Mouse (Mus musculus): Measurements from ENCODE around the gene Ldlrad1. TPM values are rescaled to one million over a fixed set of nuclear protein-coding genes. Genes with fewer than 3 reads are reported as not detected.

The Ldlrad1 gene
- polyA plus RNA-seq, 1 experiment from 2014 or later = not detected

DNA sequence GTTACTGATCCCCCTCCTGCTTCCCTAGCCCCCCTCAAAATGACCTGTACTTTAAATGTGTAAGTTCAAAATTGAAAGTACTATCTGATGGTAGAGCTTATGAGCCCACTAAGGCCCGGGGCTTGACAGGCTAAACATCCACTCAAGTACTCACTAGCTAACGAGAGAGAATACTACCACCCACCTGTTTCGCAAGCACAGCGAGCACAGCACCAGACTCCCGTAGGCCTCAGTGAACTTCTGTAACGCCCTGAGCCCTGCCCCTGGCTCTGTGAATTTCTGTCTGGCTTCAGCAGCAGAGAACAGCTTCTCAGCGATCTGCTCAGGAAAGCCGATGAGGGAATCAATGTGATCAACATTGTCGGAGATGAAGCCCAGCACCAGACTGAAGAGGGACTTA, 38.1 kb downstream of the Ldlrad1 start:
- ATAC-seq = no peak
- Histone ChIP-seq H3K4me2 (replicated peaks) (no peak overlapping the region), H3K9ac (no peak overlapping the region), H3K27me3 (replicated peaks) (no peaks in the 10 kb centered on the region), H3K9me3 (no peaks in the 10 kb centered on the region), H3K4me1 (replicated peaks) (peaks cover 15% of the 10 kb centered on the region), H3K36me3 (no peaks in the 10 kb centered on the region), H3K4me3 (replicated peaks) (no peak overlapping the region), H3K27ac (no peak overlapping the region)
- 71% methylated on average over 9 of the region's 9 CpGs for WGBS

DNA sequence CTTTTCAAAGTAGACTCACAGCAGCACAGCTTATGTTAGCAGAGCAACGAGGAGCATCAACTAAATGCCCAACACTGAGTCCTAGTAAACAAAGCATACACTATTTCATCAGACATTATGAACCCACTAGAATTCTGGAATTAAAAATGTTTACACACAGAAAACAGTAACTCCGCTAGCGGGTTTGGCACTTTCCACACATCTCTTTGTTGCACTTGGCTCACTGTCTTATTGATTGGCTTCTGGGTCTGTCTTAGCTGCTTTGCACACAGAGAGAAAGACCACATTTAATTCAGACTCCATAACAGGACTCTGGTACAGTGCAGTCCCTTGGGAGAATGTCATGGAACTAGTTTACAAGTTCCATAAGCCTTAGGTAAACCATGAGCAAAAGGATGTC, 39.1 kb downstream of the Ldlrad1 start:
- Histone ChIP-seq H3K9ac (no peak overlapping the region), H3K27ac (no peak overlapping the region), H3K27me3 (replicated peaks) (no peaks in the 10 kb centered on the region), H3K9me3 (no peaks in the 10 kb centered on the region), H3K4me2 (replicated peaks) (no peak overlapping the region), H3K4me3 (replicated peaks) (no peak overlapping the region), H3K36me3 (no peaks in the 10 kb centered on the region), H3K4me1 (replicated peaks) (peaks cover 20% of the 10 kb centered on the region)
- ATAC-seq = no peak
- WGBS = 78% methylated on average over 3 of the region's 3 CpGs

DNA sequence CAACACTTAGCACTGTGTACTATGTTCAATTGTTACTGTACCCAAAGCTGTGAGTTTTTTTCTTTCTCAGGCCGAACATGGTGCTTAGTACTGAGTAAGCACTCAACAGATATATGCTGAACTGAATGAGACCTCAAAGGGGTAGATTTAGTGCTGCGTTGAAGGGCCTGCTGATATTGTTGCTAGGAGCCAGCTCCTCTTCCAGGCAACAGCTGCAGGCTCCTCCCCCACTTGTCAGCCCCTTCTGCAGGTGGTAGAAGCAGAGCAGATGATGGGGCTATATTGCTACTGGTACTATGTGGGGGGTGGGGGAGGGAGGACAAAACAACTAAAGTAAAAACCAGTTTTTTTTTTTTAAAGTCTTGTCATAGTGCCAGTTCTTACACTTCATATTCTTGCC, 40.5 kb downstream of the Ldlrad1 start:
- H3K9me3 ChIP-seq = no peaks in the 10 kb centered on the region
- H3K4me3 ChIP-seq (replicated peaks) = no peak overlapping the region
- H3K27me3 ChIP-seq (replicated peaks) = no peaks in the 10 kb centered on the region
- H3K27ac ChIP-seq = no peak overlapping the region
- WGBS = 39% methylated on average over 2 of the region's 2 CpGs
- no peak overlapping the region for H3K9ac ChIP-seq
- no peak overlapping the region for H3K4me2 ChIP-seq (replicated peaks)
- no peaks in the 10 kb centered on the region for H3K36me3 ChIP-seq
- no peak for ATAC-seq
- peaks cover 21% of the 10 kb centered on the region for H3K4me1 ChIP-seq (replicated peaks)

DNA sequence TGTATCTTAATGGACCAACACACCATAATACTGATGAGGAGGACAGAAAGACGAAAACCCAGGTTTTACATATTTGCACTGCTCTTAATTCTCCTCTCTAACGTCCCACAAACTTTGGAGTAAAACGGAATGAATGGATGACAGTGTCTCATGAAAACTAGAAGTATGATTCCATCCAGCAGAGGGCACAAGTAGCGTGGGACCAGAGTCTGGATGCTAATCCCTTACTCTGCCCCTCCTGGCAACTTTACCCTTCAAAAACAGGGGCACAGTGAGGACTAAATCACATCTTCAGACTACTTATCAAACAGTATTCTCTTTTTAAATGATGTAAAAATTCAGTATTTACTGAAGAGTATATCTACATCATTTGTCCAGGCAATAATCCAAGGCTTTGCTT, 41.5 kb downstream of the Ldlrad1 start:
- Histone ChIP-seq H3K4me3 (replicated peaks) (no peak overlapping the region), H3K27ac (no peak overlapping the region), H3K36me3 (no peaks in the 10 kb centered on the region), H3K9ac (no peak overlapping the region), H3K4me2 (replicated peaks) (no peak overlapping the region), H3K9me3 (no peaks in the 10 kb centered on the region), H3K27me3 (replicated peaks) (no peaks in the 10 kb centered on the region), H3K4me1 (replicated peaks) (peaks cover 20% of the 10 kb centered on the region)
- 24% methylated on average over 4 of the region's 4 CpGs for WGBS
- ATAC-seq = no peak

DNA sequence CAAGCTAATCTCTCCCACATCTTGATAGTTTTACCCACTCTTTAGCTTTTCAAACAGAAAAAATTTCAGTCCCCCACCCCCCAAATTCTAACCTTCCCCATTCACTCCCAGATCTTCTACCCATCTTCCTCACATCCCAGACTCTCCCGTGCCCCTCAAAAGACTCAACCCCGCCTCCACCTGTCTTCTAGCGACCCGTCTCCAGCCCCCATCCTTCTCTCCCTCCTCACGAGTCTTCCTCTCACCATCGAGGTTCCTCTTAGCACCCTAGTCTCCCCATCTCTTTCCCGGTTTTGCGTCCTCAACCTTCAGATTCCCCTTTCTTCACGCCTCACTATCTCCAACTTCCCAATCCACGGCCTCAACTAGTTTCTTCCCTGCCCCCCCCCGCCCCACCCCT, 43.5 kb downstream of the Ldlrad1 start:
- H3K4me3 ChIP-seq (replicated peaks) = peak overlapping the region; percentile 81
- H3K27ac ChIP-seq = no peak overlapping the region
- peak overlapping the region; percentile 79 for H3K4me2 ChIP-seq (replicated peaks)
- H3K36me3 ChIP-seq = no peaks in the 10 kb centered on the region
- WGBS = 0% methylated on average over 11 of the region's 11 CpGs
- no peak for ATAC-seq
- peaks cover 16% of the 10 kb centered on the region for H3K4me1 ChIP-seq (replicated peaks)
- no peaks in the 10 kb centered on the region for H3K27me3 ChIP-seq (replicated peaks)
- peak overlapping the region; percentile 79 for H3K9ac ChIP-seq
- no peaks in the 10 kb centered on the region for H3K9me3 ChIP-seq

DNA sequence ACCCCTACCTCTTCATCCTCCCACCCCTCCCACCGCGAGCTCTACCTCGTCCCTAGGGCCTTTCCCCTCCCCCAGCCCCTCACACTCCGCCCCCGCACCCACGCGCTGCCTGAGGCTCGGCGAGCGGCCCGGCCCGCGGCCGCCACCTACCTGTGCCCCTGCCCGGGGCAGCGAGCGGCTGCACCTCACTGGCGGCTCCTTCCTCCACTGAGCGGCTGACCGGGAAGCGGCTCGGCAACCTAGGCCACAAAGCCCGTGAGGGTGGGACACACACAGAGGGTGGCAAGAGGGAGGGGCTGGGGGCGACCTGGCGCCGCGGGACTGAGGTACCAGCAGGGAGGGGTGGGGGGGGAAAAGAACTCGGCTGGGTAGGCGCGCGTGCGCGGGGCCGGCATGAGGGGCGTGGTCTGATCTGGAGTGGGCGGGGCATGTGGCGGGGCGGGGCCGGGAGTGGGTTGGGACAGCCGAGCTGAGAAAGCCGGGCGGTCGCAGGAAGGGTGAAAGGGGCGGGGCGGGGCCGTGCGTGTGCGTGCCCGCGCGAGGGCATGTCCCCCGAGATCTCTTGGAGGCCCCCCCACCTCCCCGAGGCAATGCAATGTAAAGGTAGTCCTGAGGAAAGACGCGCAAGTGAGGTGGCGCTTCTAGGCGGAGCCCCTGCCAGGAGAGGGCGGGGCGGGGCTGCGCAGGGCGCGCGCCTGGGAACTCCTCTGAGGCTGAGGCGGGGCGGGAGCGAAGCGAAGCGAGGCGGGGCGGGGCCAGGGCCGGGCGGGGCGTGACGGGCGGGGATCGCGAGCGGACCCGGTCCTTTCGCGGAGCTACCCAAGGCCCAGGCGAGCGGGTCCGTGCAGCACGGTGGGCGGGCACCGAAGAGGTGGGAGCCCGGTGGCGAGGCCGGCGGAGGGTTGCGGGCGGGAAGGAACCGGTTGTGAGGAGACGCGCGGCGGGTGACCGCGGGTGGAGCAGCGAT, 44.4 kb downstream of the Ldlrad1 start, which contains the start of the genes Lrrc42 and Hspb11:
Lrrc42 (minus strand) TSS at position 408 of the 967 bp plus-strand sequence.
Hspb11 (plus strand) TSS at position 469 of the 967 bp plus-strand sequence.
- WGBS = under 1% methylated on average over 100 of the region's 101 CpGs
- ATAC-seq = peak; percentile 98
- Histone ChIP-seq H3K27ac (peak within 1 kb of the TSS; percentile 81), H3K9me3 (no peaks in the 10 kb centered on the region), H3K9ac (peak within 1 kb of the TSS; percentile 79), H3K36me3 (no peaks in the 10 kb centered on the region), H3K4me1 (replicated peaks) (peaks cover 16% of the 10 kb centered on the region), H3K27me3 (replicated peaks) (no peaks in the 10 kb centered on the region), H3K4me3 (replicated peaks) (peak within 1 kb of the TSS; percentile 81), H3K4me2 (replicated peaks) (peak within 1 kb of the TSS; percentile 79)

DNA sequence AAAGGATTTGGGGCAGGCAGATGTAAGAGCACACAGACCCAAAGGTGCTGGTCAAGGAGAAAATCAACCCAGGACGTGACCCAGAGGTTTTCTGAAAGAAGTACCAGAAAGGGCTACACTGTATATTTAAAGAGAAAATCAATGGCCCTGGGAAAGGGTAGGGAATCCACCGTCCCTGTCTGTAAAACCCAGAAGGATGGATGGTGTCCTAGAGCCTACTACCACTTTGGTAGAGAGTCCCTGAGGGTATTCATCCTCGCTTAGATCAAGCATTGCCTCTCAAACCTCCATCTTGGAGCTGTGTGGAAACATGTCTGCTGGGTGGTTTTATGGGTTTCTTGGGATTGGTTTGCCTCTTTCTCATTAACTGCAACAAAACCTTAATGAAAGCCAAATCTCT, 45.4 kb downstream of the Ldlrad1 start:
- Histone ChIP-seq H3K27me3 (replicated peaks) (no peaks in the 10 kb centered on the region), H3K27ac (peak overlapping the region; percentile 81; the same call in 1 of the 2 replicates)

DNA sequence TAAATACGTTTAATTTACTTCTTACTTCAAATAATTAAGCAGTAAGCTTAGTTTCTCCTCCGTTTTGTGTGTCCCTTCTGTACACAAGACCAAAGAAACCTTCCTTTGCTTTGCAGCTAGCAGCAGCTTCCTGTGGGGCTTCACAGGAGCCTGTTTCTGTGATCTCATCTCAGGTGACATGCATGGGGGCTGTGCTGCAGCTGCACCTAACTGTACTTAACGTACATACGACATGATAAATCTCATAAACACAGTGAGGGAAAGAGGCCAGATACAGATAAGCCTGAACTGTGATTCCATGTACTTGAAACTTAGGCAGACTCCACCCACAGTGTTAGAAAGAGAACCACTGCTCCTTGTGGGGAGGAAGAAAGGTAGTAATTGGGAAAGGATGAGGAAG, 51.0 kb downstream of the Ldlrad1 start:
- WGBS = 39% methylated on average over 4 of the region's 4 CpGs
- Histone ChIP-seq H3K36me3 (no peaks in the 10 kb centered on the region), H3K4me1 (replicated peaks) (no peaks in the 10 kb centered on the region), H3K9ac (no peak overlapping the region), H3K4me3 (replicated peaks) (no peak overlapping the region), H3K27ac (no peak overlapping the region), H3K4me2 (replicated peaks) (no peak overlapping the region), H3K27me3 (replicated peaks) (no peaks in the 10 kb centered on the region), H3K9me3 (no peaks in the 10 kb centered on the region)
- peak; percentile 61 for ATAC-seq

More for the DNA sequence above, 45.4 kb downstream of the Ldlrad1 start:
- Histone ChIP-seq H3K4me2 (replicated peaks) (peak overlapping the region; percentile 63), H3K4me1 (replicated peaks) (peaks cover 13% of the 10 kb centered on the region), H3K4me3 (replicated peaks) (peak overlapping the region; percentile 81), H3K36me3 (no peaks in the 10 kb centered on the region), H3K9me3 (no peaks in the 10 kb centered on the region), H3K9ac (peak overlapping the region; percentile 79)
- 35% methylated on average over 3 of the region's 3 CpGs for WGBS
- ATAC-seq = no peak

Other genes with a start within 250 kb of the Ldlrad1 start
- gene Mrpl37, start 142.3 kb upstream of the Ldlrad1 start, polyA plus RNA-seq (2015; fragmentation: Nextera tagmentation; extraction: Ambion mirVana) = 103 and 115 TPM in 2 replicates
- gene Cyb5rl, start 142.2 kb upstream of the Ldlrad1 start, polyA plus RNA-seq (2015; fragmentation: Nextera tagmentation; extraction: Ambion mirVana) = 6.1 and 6.6 TPM in 2 replicates
- gene Cdcp2, start 112.3 kb upstream of the Ldlrad1 start, polyA plus RNA-seq (2015; fragmentation: Nextera tagmentation; extraction: Ambion mirVana) = not detected in 2 replicates
- gene Tmem59, start 30.8 kb upstream of the Ldlrad1 start, polyA plus RNA-seq (2015; fragmentation: Nextera tagmentation; extraction: Ambion mirVana) = 394 and 425 TPM in 2 replicates
- gene Tceanc2, start 30.1 kb upstream of the Ldlrad1 start, polyA plus RNA-seq (2015; fragmentation: Nextera tagmentation; extraction: Ambion mirVana) = 21.8 and 35.1 TPM in 2 replicates
- 53.5 TPM in 2 replicates for gene Lrrc42, start 44.4 kb downstream of the Ldlrad1 start, polyA plus RNA-seq (2015; fragmentation: Nextera tagmentation; extraction: Ambion mirVana)
- 29.4 and 31.9 TPM in 2 replicates for gene Hspb11, start 44.4 kb downstream of the Ldlrad1 start, polyA plus RNA-seq (2015; fragmentation: Nextera tagmentation; extraction: Ambion mirVana)
- gene Dio1, start 98.0 kb downstream of the Ldlrad1 start, polyA plus RNA-seq (2015; fragmentation: Nextera tagmentation; extraction: Ambion mirVana) = 1.5 and 1.9 TPM in 2 replicates
- 69.3 and 76.8 TPM in 2 replicates for gene Yipf1, start 105.2 kb downstream of the Ldlrad1 start, polyA plus RNA-seq (2015; fragmentation: Nextera tagmentation; extraction: Ambion mirVana)
- gene Ndc1, start 158.6 kb downstream of the Ldlrad1 start, polyA plus RNA-seq (2015; fragmentation: Nextera tagmentation; extraction: Ambion mirVana) = 28.6 and 32.6 TPM in 2 replicates
- gene Glis1, start 225.4 kb downstream of the Ldlrad1 start, polyA plus RNA-seq (2015; fragmentation: Nextera tagmentation; extraction: Ambion mirVana) = 0.78 and 0.85 TPM in 2 replicates

All from intestine, embryonic 15.5 days (tissue).